Mouse (Mus musculus) E14TG2a.4 (cell line): ENCODE measurements around the gene Anks1b.

Experiments used
- CTCF ChIP-seq: conservative IDR thresholded peaks from 2 replicates; pipeline ENCODE4 v1.5.1; 2014; ENCODE audit warnings: low read length
- POU5F1 ChIP-seq: IDR thresholded peaks from 2 replicates; pipeline ENCODE4 v1.6.1; 2014; ENCODE audit warnings: low read length, borderline replicate concordance

DNA sequence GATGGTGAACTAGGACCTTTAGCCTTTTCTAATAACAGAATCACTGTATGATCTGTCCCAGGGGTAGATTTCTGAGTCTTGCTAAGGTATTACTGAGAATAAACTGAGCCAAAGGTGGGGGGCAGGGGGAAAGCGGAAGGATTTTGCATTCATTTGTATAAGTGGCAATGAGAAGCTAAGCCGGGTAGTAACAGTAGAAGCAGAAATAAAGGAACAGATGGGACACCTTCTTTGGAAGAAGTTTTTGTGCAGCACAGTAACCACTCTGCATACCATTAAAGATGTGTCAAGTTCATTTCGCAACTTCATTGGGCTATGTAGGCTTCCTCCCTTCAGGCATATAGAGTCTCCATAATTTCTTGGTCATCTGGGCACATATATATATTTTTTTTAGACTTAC, 804.1 kb downstream of the Anks1b start:
- TF ChIP-seq CTCF: no peak
- TF ChIP-seq POU5F1: no peak
